Mouse (Mus musculus): Measurements from ENCODE around the gene Lsm7. TPM values are rescaled to one million over a fixed set of nuclear protein-coding genes. Genes with fewer than 3 reads are reported as not detected.

Gene Lsm7
- polyA plus RNA-seq, 1 experiment: 242 TPM

DNA sequence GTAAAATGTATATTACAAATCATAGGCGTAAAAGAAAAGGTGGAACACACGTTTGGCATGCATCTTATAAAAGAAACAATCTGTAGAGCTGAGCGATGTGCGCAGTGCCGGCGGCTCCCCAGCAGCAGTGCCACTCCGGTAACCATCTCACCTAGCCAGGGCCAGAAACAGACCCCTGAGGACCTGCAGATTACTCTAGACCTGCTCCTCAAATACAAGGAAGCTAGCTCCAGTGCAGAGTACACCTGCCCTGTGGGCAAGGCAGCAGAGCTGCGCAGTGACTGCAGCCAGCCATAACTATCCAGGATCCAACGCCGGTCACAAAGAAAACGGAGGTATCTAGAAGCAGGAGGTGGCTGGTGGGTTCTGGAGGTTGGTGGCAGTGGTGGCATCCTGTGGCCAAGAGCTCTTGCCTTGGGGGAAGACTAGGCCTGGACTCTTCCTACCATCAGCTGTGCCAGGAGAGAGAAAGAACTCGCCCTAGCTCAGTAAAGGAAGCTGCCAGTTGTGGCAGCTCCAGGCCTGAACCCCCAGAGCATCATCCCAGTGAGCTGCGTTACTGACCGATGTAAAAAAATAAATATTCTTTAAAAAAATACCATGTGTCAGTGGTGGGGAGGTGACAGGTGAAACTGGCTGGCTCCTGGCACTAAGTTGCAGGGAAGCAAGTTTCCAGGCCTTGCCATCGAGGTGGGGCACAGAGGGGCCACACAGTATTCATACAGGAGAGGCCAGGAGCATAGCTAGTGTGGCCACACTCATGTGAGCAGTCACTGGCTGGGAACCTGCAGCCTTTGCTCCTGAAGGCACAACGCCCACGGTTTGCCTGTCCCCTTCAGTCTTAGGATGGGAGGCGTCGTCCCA, 46.6 kb upstream of the Lsm7 start:
- Histone ChIP-seq H3K4me3 (ENCODE audit: control insufficient read depth, insufficient read depth, low read length) (no peak overlapping the region), H3K36me3 (ENCODE audit: control insufficient read depth, insufficient read depth, low read length) (no peaks in the 10 kb centered on the region; the same call in 1 of the 2 replicates), H3K27ac (ENCODE audit: control insufficient read depth, insufficient read depth, low read length) (peak overlapping the region; percentile 35; the same call in 1 of the 2 replicates), H3K27me3 (ENCODE audit: control insufficient read depth, insufficient read depth, low read length) (no peaks in the 10 kb centered on the region), H3K4me1 (replicated peaks; ENCODE audit: control insufficient read depth, insufficient read depth, low read length) (peaks cover 12% of the 10 kb centered on the region)
- 96% methylated on average over 19 of the region's 19 CpGs for WGBS
- no peak for TF ChIP-seq CTCF (IDR thresholded peaks at IDR 0.05; ENCODE audit: borderline replicate concordance, control insufficient read depth, extremely low read depth, insufficient read depth, low read length, poor library complexity)
- TF ChIP-seq POLR2A (IDR thresholded peaks at IDR 0.05; ENCODE audit: control insufficient read depth, extremely low read depth, insufficient read depth, low read length, poor library complexity): no peak
- DNase-seq: no peak

DNA sequence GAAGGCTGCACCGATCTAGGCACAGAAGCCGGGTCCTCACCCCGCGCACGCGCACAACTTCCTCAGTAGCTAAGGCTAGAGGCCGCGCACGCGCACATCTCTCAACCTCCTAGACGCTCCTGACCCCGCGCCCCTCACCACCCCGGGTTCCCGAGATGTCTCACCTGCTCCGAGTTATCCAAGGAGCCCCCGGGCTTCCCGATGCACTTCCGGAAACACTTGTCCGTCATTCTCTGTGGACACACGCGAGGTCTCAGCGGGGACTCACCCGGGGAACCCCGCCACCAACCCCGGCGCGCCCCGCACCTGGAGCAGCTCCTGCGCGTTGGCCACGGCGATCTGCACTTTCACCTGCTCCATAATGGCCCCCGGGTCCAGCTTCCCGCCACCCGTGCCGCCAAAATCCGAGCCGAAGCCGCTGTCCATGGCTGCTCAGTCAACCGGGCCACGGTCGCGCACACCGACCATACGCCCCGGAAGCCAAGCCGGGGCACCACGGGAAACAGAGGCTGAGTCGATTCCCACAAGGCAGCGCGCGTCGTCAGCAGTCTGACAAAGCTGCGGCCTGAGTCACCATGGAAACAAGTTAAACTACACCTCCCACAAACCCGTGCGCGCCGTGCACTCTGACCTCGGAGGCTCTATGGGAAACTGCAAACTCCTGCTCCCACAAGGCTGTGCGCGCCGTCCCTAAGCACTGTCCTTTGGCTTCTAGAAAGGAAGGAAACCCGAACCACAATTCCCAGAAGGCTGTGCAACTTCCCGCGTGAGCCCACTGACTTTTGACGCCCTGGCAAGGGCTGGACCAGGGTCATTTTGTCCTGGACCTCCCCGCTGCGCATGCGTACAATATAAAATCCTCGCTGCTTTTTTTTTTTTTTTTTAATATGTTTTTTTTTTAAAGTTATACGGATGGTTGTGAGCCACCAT, 45.6 kb upstream of the Lsm7 start, which contains the start of gene Timm13:
Gene Timm13, minus strand, starts transcription at position 652 of the 930 bp plus-strand sequence.
- Histone ChIP-seq H3K27ac (ENCODE audit: control insufficient read depth, insufficient read depth, low read length) (peak within 1 kb of the TSS; percentile 35; the same call in 1 of the 2 replicates), H3K36me3 (ENCODE audit: control insufficient read depth, insufficient read depth, low read length) (no peaks in the 10 kb centered on the region; the same call in 1 of the 2 replicates), H3K4me3 (ENCODE audit: control insufficient read depth, insufficient read depth, low read length) (peak within 1 kb of the TSS; percentile 69), H3K27me3 (ENCODE audit: control insufficient read depth, insufficient read depth, low read length) (no peaks in the 10 kb centered on the region), H3K4me1 (replicated peaks; ENCODE audit: control insufficient read depth, insufficient read depth, low read length) (peaks cover 12% of the 10 kb centered on the region)
- DNase-seq: peak; percentile 97
- under 1% methylated on average over 72 of the region's 72 CpGs for WGBS
- TF ChIP-seq CTCF (IDR thresholded peaks at IDR 0.05; ENCODE audit: borderline replicate concordance, control insufficient read depth, extremely low read depth, insufficient read depth, low read length, poor library complexity): peak; percentile 39; the same call in 1 of the 2 replicates
- peak; percentile 53 for TF ChIP-seq POLR2A (IDR thresholded peaks at IDR 0.05; ENCODE audit: control insufficient read depth, extremely low read depth, insufficient read depth, low read length, poor library complexity)

DNA sequence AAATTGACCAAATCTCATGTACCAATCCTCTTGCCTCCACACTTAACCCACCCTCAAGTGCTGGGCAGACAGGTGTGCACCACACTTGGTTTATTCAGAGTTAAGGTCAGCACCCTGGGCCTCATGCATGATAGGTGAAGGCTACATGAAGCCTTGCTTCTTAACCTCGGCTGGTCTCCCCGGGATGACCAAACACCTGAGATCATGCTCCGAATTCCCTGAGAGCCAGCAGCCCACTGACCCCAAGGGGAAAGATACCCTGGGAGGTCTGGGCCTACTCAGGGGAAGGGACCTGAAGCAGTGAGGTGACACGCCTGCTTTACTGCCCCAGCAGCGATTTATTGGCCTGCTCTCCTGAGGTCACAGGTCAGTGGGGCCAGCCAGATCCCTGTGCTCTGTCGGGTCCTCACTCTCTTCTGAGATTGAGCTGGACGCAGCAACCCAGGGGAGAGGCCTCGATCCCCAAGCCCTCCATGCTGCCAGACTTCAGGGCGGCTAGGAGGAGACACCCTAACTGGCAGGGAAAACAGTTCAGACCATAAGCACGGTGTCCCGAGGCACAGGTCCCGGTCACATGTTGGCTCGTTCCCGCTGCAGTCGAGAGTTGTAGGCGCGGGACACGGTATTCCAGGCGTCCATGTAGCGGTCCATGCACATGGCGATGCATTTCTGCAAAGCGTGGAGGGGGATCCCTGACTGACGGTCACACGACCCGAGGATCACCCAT, 44.7 kb upstream of the Lsm7 start:
- Histone ChIP-seq H3K4me1 (replicated peaks; ENCODE audit: control insufficient read depth, insufficient read depth, low read length) (peaks cover 12% of the 10 kb centered on the region), H3K27me3 (ENCODE audit: control insufficient read depth, insufficient read depth, low read length) (no peaks in the 10 kb centered on the region), H3K27ac (ENCODE audit: control insufficient read depth, insufficient read depth, low read length) (no peak overlapping the region), H3K4me3 (ENCODE audit: control insufficient read depth, insufficient read depth, low read length) (peak overlapping the region; percentile 69), H3K36me3 (ENCODE audit: control insufficient read depth, insufficient read depth, low read length) (no peaks in the 10 kb centered on the region; the same call in 1 of the 2 replicates)
- 25% methylated on average over 25 of the region's 25 CpGs for WGBS
- no peak for TF ChIP-seq CTCF (IDR thresholded peaks at IDR 0.05; ENCODE audit: borderline replicate concordance, control insufficient read depth, extremely low read depth, insufficient read depth, low read length, poor library complexity)
- no peak for TF ChIP-seq POLR2A (IDR thresholded peaks at IDR 0.05; ENCODE audit: control insufficient read depth, extremely low read depth, insufficient read depth, low read length, poor library complexity)
- no peak for DNase-seq

DNA sequence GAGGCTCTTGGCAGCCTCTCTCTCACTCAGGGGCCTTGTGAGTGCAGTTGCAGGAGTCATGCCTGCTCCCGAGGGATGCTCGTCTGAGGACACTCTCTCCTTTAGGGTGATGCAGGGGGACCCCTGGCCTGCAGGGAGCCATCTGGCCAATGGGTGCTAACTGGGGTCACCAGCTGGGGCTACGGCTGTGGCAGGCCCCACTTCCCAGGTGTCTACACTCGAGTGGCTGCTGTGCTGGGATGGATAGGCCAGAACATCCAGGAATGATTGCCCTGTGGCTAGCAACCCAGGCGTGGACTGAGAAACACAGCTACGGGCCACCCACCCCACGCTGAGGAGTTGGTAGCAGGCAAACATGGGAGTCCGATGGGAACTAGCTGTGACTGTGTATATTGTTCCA, 44.1 kb upstream of the Lsm7 start:
- Histone ChIP-seq H3K27me3 (ENCODE audit: control insufficient read depth, insufficient read depth, low read length) (no peaks in the 10 kb centered on the region), H3K4me1 (replicated peaks; ENCODE audit: control insufficient read depth, insufficient read depth, low read length) (peaks cover 12% of the 10 kb centered on the region), H3K36me3 (ENCODE audit: control insufficient read depth, insufficient read depth, low read length) (no peaks in the 10 kb centered on the region; the same call in 1 of the 2 replicates), H3K4me3 (ENCODE audit: control insufficient read depth, insufficient read depth, low read length) (no peak overlapping the region), H3K27ac (ENCODE audit: control insufficient read depth, insufficient read depth, low read length) (no peak overlapping the region)
- TF ChIP-seq POLR2A (IDR thresholded peaks at IDR 0.05; ENCODE audit: control insufficient read depth, extremely low read depth, insufficient read depth, low read length, poor library complexity) (no peak), CTCF (IDR thresholded peaks at IDR 0.05; ENCODE audit: borderline replicate concordance, control insufficient read depth, extremely low read depth, insufficient read depth, low read length, poor library complexity) (no peak)
- 93% methylated on average over 8 of the region's 8 CpGs for WGBS
- DNase-seq: no peak

DNA sequence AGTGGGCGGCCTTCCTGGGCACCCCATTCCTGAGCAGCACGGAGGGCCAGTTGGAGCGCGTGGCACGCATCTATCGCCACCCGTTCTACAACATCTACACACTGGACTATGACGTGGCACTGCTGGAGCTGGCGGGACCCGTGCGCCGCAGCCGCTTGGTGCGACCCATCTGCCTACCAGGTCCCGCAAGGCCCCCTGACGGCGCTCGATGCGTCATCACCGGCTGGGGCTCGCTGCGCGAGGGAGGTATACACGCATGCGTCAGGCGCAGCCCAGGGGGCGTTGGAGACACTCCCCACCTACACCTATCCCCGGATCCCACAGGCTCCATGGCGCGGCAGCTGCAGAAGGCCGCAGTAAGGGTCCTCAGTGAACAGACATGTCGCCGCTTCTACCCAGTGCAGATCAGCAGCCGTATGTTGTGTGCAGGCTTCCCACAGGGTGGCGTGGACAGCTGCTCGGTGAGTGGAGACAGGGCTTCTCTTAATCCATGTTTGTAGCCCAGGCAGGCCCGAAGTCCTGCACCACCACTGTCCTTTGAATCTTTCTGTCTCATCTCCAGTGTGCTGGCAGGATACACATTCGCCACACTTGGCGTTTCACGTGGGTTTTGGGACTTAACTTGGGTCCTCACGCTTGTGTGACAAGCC, 43.0 kb upstream of the Lsm7 start:
- H3K4me3 ChIP-seq (ENCODE audit: control insufficient read depth, insufficient read depth, low read length): no peak overlapping the region
- H3K36me3 ChIP-seq (ENCODE audit: control insufficient read depth, insufficient read depth, low read length): no peaks in the 10 kb centered on the region; the same call in 1 of the 2 replicates
- H3K4me1 ChIP-seq (replicated peaks; ENCODE audit: control insufficient read depth, insufficient read depth, low read length): peaks cover 12% of the 10 kb centered on the region
- TF ChIP-seq CTCF (IDR thresholded peaks at IDR 0.05; ENCODE audit: borderline replicate concordance, control insufficient read depth, extremely low read depth, insufficient read depth, low read length, poor library complexity) (no peak), POLR2A (IDR thresholded peaks at IDR 0.05; ENCODE audit: control insufficient read depth, extremely low read depth, insufficient read depth, low read length, poor library complexity) (no peak)
- no peak for DNase-seq
- H3K27me3 ChIP-seq (ENCODE audit: control insufficient read depth, insufficient read depth, low read length): no peaks in the 10 kb centered on the region
- WGBS: 92% methylated on average over 41 of the region's 41 CpGs
- no peak overlapping the region for H3K27ac ChIP-seq (ENCODE audit: control insufficient read depth, insufficient read depth, low read length)
